Mouse (Mus musculus): ENCODE data around the gene Wscd1.

Wscd1 gene

GRCm38 (mm10) chr11:71824971-71825370, 75.3 kb downstream of the Wscd1 start:
- DNase-seq (ENCODE audit: low spot score): no peak

Data from c-Kit-positive CD71-positive TER-119-positive erythroid progenitor cells, embryonic 14.5 days (primary cell).